Mouse (Mus musculus): ENCODE data around the gene Ift20. TPM values are rescaled to one million over a fixed set of nuclear protein-coding genes. Genes with fewer than 3 reads are reported as not detected.
"Not testable (repeated sequence)": the region's sequence is repeated elsewhere in the genome, so short reads cannot be mapped to it uniquely, and the experiment has no call there.

Ift20 gene
- total RNA-seq, 1 experiment from 2014 or later: 150 TPM

DNA sequence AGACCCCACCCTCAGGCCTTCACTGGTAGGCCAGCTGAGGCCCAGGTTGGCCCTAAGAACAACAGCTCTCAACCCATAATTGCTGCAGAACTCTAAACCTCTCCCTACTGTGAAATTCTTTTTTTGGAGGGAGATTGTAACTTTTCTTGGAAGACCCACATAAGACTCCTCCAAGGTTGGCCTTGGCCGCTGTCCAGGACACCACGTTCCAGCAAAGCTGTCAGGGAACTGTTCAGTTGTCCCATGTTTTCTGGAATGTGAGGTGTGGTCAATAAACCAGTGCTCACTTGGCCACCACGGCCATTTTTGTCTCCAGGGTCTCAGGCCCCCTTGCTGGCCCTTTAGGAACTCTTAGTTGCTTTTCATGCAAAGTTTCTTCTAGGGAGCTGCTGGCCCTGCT lies 14.3 kb upstream of the Ift20 start:
- no peak for ATAC-seq (replicated peaks; ENCODE audit: low read depth, poor library complexity, severe bottlenecking)

DNA sequence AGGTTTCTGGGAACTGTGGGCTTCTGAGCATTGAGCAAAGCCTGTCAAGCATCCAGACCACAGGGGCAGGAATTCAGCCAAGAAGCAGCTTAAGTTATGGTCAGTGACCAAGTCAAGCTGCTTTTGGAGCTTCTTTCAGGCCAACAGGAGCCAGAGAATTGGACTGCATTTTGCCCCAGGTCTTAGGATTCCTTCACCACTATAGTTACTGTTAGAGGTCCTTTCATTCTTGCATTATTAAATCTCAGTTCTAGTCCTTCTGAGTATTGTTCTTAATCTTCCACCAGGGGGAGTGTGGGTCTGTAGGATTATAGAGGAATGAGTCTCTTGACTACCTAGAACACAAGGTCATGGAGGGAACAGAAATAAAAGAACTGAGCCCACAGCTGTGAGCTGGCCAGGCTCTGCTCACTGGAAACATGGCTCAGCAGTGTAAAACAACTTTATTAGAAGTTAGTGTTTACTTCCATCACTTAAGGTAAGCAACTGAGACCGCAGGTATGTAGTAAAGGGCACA lies 13.6 kb upstream of the Ift20 start:
- peak; percentile 50; the same call in 1 of the 2 replicates for ATAC-seq (replicated peaks; ENCODE audit: low read depth, poor library complexity, severe bottlenecking)

- ATAC-seq (replicated peaks; ENCODE audit: low read depth, poor library complexity, severe bottlenecking): no peak
Measured at GRCm38 (mm10) chr11:78523241-78523955, 12.8 kb upstream of the Ift20 start.

- ATAC-seq (replicated peaks; ENCODE audit: low read depth, poor library complexity, severe bottlenecking): no peak
Measured at GRCm38 (mm10) chr11:78524838-78525237, 11.3 kb upstream of the Ift20 start.

DNA sequence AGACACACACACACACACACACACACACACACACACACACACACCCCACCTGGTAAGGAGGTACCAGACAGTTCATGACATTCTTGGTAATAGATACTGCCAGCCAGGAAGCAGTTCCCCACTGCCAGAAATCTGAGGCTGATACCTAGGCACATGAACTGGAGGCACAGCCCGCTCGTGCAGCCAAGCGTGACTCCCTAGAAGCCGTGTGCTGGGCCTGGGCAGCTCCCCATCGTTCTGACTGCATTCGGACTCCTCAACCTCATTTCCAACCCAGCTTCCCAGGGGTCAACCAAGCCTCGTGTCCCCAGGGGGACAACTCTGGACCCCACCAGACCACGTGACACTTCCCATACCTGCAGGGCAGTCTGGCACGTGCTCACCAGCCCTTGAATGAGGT lies 7.4 kb upstream of the Ift20 start:
- no peak for ATAC-seq (replicated peaks; ENCODE audit: low read depth, poor library complexity, severe bottlenecking)

GRCm38 (mm10) chr11:78530001-78530400 lies 6.2 kb upstream of the Ift20 start:
- no peak for ATAC-seq (replicated peaks; ENCODE audit: low read depth, poor library complexity, severe bottlenecking)

- ATAC-seq (replicated peaks; ENCODE audit: low read depth, poor library complexity, severe bottlenecking): no peak
Measured at GRCm38 (mm10) chr11:78531046-78531445, 5.1 kb upstream of the Ift20 start.

- ATAC-seq (replicated peaks; ENCODE audit: low read depth, poor library complexity, severe bottlenecking): not testable (repeated sequence)
Measured at GRCm38 (mm10) chr11:78531515-78531914, 4.6 kb upstream of the Ift20 start.

GRCm38 (mm10) chr11:78534516-78534915 lies 1.6 kb upstream of the Ift20 start:
- no peak for ATAC-seq (replicated peaks; ENCODE audit: low read depth, poor library complexity, severe bottlenecking)

GRCm38 (mm10) chr11:78535376-78536079 lies 633 bp upstream of the Ift20 start:
- peak; percentile 7; the same call in 1 of the 2 replicates for ATAC-seq (replicated peaks; ENCODE audit: low read depth, poor library complexity, severe bottlenecking)

DNA sequence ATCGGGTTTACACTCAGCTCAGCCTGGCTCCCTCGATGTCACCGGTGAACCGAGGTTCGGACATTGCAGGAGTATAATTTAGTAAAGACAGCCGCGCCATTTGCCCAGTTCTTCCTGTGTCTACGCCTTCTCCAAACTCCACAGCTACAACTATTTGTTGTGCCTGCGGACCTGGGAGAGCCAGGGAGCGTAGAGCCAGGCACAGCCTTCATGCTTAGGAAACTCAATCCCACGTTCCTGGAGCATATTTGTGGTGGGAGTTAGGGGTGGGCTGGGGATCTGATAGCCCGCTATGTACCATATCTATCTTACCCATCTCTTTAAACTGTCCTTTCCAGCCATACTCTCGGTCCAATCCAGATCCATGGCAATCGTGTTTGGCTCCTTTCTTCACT lies 526 bp downstream of the Ift20 start:
- ATAC-seq (replicated peaks; ENCODE audit: low read depth, poor library complexity, severe bottlenecking): peak; percentile 5; the same call in 1 of the 2 replicates

DNA sequence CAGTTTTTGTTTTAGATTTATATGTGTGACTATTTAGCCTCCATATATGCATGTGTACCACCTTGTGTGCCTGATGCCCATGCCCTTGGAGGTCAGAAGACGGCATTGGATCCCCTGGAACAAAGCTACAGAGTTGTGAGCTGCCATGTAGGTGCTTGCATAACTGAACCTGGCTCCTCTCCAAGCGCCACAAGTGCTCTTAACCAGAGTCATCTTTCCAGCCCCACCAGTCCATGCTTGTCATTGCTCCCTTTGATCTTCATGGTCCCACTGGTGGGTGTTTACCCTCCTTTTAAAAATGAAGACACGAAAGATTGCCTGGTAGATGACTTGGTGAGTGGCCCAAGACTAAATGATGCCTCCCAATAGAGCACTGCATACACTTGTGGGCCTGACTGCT lies 4.2 kb downstream of the Ift20 start:
- no peak for ATAC-seq (replicated peaks; ENCODE audit: low read depth, poor library complexity, severe bottlenecking)

DNA sequence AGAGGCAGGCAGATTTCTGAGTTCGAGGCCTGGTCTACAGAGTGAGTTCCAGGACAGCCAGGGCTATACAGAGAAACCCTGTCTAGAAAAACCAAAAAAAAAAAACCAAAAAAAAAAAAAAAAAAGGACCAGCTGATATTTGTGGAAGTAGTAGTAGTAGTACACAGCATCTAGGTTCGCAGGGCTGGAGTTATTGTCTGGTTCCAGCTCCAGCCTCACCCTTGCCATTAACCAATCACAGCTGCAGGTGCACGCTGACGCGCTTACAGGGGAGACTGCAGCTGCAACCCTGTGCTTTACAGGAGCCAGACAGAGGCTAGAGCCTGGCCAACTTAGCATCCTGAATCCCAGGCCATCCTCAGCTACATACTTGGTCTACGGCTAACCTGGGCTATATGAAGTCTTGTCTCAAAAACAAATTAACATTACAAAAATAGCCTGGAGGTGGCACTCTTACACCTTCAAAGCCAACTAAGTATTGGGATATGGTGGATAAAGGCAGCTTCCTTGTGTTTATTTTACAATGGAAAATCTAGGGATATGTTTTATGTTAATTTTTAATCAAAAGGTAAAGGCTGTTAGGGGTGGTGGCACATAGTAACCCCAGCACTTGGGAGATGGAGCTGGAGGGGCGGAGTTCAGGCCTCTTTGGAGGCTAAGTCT lies 8.4 kb downstream of the Ift20 start:
- ATAC-seq (replicated peaks; ENCODE audit: low read depth, poor library complexity, severe bottlenecking): no peak

DNA sequence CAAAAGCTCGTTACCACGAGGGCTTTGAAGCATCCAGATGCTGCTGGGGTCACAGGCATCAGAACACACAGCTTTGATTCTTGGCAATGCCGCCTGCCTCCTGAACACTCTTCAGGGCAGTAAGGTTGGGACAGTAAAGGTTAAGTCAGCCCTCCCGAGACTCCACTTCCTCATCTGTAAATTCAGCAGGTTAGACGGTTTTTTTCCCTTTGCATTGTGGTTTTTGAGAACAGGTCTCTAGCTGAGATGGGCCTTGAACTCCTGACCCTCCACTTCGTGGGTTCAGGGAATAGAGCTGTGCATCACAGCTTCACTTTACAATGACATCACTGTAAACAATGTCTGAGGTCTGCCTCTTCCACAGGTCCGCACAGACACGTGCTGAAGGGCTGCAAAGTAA lies 9.0 kb downstream of the Ift20 start:
- ATAC-seq (replicated peaks; ENCODE audit: low read depth, poor library complexity, severe bottlenecking): 0 out of 2 replicates have a peak, but pooled peaks have one; percentile 42

DNA sequence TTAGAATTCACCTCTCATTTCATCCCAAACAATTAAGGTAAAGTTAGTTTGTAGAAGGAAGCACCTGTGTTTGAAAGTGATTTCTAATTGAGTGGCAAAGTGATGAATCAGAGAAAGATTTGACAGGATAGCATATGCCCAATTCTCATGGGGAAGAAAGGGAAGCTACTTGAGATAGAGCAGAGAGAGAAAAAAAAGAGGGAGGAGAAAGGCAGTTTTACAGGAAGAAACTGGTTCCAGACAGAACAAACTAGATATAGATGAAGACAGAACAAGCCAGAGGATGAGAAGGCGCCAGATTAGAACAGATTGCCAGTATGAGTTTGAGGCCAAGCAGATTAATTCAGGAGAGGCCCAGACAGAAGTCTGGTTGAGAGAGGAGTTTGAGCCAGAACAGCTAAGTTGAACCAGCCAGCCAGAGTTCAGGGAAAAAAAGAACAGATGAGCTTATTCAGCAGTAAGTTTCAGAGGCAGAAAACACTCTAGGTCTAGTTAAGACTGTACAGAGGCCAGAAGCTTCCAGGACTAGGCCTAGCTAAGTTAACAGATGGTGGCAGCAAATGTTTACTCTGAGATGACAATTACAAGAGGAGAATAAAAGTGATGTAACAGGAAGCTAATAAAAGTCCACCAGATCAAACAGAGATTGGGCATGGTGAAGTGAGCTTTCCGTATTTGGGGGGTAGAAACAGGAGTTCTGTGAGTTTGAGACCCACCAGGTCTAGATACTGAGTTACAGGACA lies 11.7 kb downstream of the Ift20 start:
- no peak for ATAC-seq (replicated peaks; ENCODE audit: low read depth, poor library complexity, severe bottlenecking)

DNA sequence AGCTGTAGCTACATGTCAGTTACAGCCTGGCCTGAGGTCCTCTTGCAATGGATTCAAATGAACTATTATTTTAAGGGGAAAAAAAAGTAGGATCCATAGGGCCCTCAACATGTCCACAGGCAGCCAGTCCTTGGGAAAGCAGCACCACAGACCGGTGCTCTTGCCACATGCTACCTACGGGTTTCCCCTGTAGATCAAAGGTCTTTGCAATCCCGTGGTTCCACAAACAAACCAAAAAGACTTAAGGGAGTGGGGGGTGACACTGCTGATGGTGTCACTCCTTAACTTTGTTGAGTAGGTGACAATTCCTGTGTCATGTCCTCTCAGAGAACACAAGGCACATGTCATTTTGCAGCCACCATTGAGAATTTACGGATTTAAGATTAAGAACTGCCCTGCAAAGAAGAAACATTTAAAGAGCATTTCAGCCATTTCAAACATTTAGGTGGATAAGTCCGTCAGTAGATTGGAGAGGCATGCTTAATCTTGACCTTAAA lies 13.4 kb downstream of the Ift20 start:
- no peak for ATAC-seq (replicated peaks; ENCODE audit: low read depth, poor library complexity, severe bottlenecking)

- ATAC-seq (replicated peaks; ENCODE audit: low read depth, poor library complexity, severe bottlenecking): peak; percentile 100
Measured at GRCm38 (mm10) chr11:78550168-78551058, 14.3 kb downstream of the Ift20 start, which contains the start of gene Tmem97. TSS of gene Tmem97 (minus strand) at chr11:78550777.

DNA sequence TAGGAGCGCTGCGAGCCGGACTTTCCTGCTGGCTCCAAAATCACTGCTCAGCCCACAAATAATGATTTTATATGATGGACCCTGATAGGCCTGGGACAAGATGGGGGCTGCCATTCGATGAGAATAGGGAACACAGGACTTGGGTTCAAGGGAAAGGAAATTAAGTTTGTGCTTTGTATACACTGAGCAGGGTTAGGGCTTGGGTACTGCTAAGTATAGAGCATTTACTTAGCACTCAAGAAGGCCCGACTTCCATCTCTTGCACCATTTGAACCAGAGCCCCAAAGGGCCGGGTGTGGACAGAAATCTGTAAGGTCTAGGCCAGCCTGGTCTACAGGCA lies 14.9 kb downstream of the Ift20 start:
- ATAC-seq (replicated peaks; ENCODE audit: low read depth, poor library complexity, severe bottlenecking): no peak

DNA sequence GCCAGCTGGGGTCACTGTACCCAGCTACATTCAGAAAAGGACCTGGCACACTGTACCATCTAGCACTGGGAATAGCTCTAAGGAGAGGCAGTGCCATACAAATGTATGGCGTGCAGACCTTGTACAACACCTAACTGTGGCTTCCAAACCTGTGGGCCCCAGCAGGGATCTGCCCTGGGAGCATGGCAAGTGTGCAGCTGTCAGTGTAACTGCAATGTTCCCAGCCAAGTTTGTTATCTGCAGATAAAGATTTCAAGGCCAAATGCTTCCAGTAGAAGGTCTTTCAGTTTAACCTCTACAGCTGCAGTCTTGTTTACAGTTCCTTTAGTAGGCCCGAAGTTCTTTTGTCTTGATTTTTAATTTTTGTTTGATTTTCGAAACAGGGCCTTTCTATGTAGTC lies 19.5 kb downstream of the Ift20 start:
- no peak for ATAC-seq (replicated peaks; ENCODE audit: low read depth, poor library complexity, severe bottlenecking)

All from common myeloid progenitor, adult 5-6 weeks (primary cell).